Mouse (Mus musculus) cerebellum, adult 2 months (tissue): ENCODE measurements around the gene Olfr906. TPM values are rescaled to one million over a fixed set of nuclear protein-coding genes. Genes with fewer than 3 reads are reported as not detected.

Experiments
- DNase-seq, 2 experiments: peaks; one replicate each; pipeline ENCODE4 v3.0.0; 2021
- H3K27ac ChIP-seq: fragments of 200-500 bp; 2 replicates; pipeline ENCODE4 v1.5.1; 2012; ENCODE audit warnings: low read length, control low read depth, inconsistent platforms; ENCODE audit not compliant: insufficient read depth
- H3K27me3 ChIP-seq: fragments of 200-500 bp; 2 replicates; pipeline ENCODE4 v1.6.1; 2012; ENCODE audit warnings: inconsistent platforms, mild to moderate bottlenecking, low read length, moderate library complexity; ENCODE audit not compliant: control insufficient read depth, insufficient read depth
- H3K4me1 ChIP-seq: fragments of 200-500 bp; 2 replicates; pipeline ENCODE4 v1.6.1; 2011; ENCODE audit warnings: low read length; ENCODE audit not compliant: control insufficient read depth, insufficient read depth
- H3K4me3 ChIP-seq: fragments of 200-500 bp; replicated peaks from 2 replicates; pipeline ENCODE3; 2011; ENCODE audit warnings: mild to moderate bottlenecking, low read depth, low read length, control low read depth; ENCODE audit not compliant: insufficient read depth
- CTCF ChIP-seq: fragments of 200-500 bp; IDR thresholded peaks from 2 replicates; pipeline ENCODE4 v1.5.1; 2011; ENCODE audit warnings: low read depth, mild to moderate bottlenecking, control low read depth, low read length, moderate library complexity, borderline replicate concordance; ENCODE audit not compliant: insufficient read depth
- POLR2A ChIP-seq: fragments of 200-500 bp; IDR thresholded peaks from 2 replicates; pipeline ENCODE4 v1.6.1; 2011; ENCODE audit warnings: low read length, control low read depth, borderline replicate concordance; ENCODE audit not compliant: insufficient read depth
- WGBS: fragments of 180-500 bp; shearing (Covaris S2); methylation state at CpG from one replicate; pipeline ENCODE4 v1.1.7; 2018; 5-methylcytosine and 5-hydroxymethylcytosine counted together
- polyA plus RNA-seq: library from polyadenylated mRNA; depleted of rRNA; stranded (reverse); fragments of >200 nt; gene quantifications from 2 replicates; pipeline ENCODE4 v1.2.3, GENCODE M21; 2012; rRNA removed

Gene Olfr906
- polyA plus RNA-seq: not detected in 2 replicates

DNA sequence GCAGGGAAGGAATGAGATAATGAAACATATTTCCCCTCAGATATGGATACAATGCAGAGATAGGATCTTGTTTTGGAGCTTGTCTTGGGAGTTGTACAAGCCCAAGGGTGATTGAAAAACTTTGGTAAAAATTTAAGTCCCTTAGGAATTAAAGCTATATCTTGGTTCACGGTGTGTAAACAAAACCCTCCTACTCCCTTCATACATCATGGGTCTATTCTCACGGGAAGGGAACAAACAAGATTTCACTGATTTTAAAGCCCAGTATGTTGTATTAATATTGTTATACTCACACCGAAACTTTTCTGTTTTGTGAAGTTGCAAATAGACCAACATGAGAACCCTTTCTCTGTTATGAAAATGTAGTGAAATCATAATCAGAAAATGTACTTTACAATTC lies at the start of gene Olfr906:
TSS of gene Olfr906 (plus strand) at position 301 of the 400 bp plus-strand sequence.
- DNase-seq: no peak
- TF ChIP-seq CTCF: no peak
- no peak for TF ChIP-seq POLR2A
- Histone ChIP-seq H3K4me3 (no peak within 1 kb of the TSS), H3K27ac (no peak within 1 kb of the TSS), H3K27me3 (no peaks in the 10 kb centered on the region), H3K4me1 (no peaks in the 10 kb centered on the region)
- 85% methylated on average over 3 of the region's 3 CpGs for WGBS

DNA sequence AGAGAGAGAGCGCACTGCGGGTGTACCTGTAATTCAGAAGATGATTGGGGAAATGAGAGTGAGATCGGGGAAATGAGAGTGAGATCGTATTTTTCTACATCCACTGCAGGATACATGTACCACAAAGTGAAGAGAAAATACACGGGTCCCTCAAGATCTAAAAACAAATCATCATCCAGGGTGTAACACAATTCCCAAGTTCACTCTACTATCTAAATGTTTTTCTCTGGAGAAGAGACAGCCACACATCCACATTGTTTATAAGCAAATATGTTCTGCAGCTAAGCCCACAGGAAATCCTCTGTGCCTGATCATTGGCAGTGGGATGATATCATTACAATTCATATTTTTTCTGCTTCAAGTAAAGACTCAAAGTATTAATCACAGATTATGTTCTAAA lies 39.5 kb upstream of the Olfr906 start, which contains the start of gene Olfr902:
TSS of gene Olfr902 (plus strand) at position 301 of the 400 bp plus-strand sequence.
- no peak within 1 kb of the TSS for H3K4me3 ChIP-seq
- DNase-seq: no peak
- 84% methylated on average over 5 of the region's 5 CpGs for WGBS
- no peaks in the 10 kb centered on the region for H3K4me1 ChIP-seq
- H3K27me3 ChIP-seq: no peaks in the 10 kb centered on the region
- no peak for TF ChIP-seq CTCF
- no peak for TF ChIP-seq POLR2A
- H3K27ac ChIP-seq: no peak within 1 kb of the TSS

DNA sequence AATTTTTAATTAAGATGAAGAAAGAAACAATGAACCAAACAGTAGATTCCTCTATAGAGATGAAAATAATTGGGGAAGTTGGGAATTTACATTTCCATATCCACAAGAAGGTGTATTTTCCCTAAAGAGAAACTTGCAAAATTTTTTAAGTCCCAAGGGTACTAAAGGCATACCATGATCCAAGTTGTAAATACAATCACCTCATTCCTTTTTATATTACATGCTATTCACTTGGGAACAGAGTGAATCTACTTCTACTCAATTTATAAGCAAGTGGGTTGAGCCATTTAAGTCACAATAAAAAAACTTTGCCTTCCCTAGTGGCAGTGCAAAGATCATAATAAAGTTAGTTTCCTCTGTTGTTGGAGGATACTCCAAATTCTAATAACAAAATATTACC lies 24.0 kb upstream of the Olfr906 start, which contains the start of gene Olfr904:
TSS of gene Olfr904 (plus strand) at position 301 of the 400 bp plus-strand sequence.
- H3K4me3 ChIP-seq: no peak within 1 kb of the TSS
- H3K27me3 ChIP-seq: no peaks in the 10 kb centered on the region
- no peaks in the 10 kb centered on the region for H3K4me1 ChIP-seq
- H3K27ac ChIP-seq: no peak within 1 kb of the TSS
- no peak for TF ChIP-seq CTCF
- no peak for TF ChIP-seq POLR2A
- DNase-seq: no peak

DNA sequence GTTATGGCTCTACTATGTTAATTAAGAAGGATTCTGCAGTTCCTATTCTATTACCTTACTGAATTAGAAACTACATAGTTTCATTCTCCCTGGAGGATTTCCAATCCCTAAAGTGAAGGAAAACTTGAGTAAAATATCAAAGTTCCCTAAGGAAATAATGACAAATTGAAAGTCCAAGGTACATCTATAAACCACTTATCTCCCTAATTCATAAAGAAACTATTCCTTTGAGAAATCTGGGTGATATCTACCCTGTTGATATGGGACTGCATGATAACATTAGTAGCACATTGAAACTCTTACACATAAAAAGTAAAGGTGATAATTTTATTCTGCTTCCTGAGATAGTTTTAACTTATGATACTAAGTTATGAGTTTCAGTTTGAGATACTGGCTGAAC lies 16.1 kb upstream of the Olfr906 start, which contains the start of gene Olfr905:
TSS of gene Olfr905 (plus strand) at position 301 of the 400 bp plus-strand sequence.
- DNase-seq: no peak
- Histone ChIP-seq H3K4me1 (no peaks in the 10 kb centered on the region), H3K4me3 (no peak within 1 kb of the TSS), H3K27ac (no peak within 1 kb of the TSS), H3K27me3 (no peaks in the 10 kb centered on the region)
- TF ChIP-seq CTCF (no peak), POLR2A (no peak)

DNA sequence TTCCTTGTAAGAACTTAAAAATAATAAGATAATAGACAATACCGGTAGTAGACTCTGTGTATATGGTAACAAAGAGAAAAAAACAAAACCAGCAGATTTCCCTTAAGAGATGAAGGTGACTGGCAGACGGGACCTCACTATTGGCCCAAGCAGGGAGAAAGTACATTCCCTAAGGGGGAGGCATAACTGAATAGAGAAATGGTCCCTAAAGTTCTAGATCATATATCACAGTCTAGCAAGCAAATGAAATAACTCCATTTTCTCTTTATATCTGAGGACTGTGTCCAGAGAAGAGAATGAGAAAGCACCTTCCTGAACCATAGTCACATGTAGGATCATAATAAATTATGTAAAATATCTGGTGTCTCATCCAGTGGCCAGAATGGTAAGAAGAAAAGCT lies 8.6 kb downstream of the Olfr906 start, which contains the start of gene Olfr907:
TSS of gene Olfr907 (plus strand) at position 301 of the 400 bp plus-strand sequence.
- Histone ChIP-seq H3K27ac (no peak within 1 kb of the TSS), H3K4me1 (no peaks in the 10 kb centered on the region), H3K4me3 (no peak within 1 kb of the TSS), H3K27me3 (no peaks in the 10 kb centered on the region)
- 77% methylated on average over 2 of the region's 2 CpGs for WGBS
- no peak for DNase-seq
- TF ChIP-seq CTCF: no peak

DNA sequence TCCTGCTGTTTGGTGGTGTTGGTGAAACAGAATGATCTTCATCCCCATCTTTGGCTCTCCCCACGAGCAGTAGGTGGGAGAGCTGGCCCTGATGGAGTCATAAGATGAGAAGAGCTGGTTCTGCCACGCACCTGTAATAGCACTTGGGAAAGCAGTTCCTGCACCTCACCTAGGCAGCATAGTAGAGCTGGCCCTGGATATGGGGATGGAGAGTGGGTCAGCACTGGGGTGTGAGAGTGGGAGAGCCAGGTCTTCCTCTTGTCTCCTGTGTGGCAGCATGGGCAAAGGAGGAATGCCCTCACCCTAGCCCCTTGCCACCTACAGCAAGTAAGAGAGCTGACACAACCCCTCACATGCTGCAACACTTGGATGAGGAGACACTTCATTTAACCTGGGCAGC lies 25.5 kb downstream of the Olfr906 start:
- TF ChIP-seq CTCF: no peak
- no peak for TF ChIP-seq POLR2A
- Histone ChIP-seq H3K4me1 (no peaks in the 10 kb centered on the region), H3K27me3 (no peaks in the 10 kb centered on the region), H3K27ac (no peak overlapping the region), H3K4me3 (no peak overlapping the region)
- no peak for DNase-seq
- 57% methylated on average over 2 of the region's 2 CpGs for WGBS

DNA sequence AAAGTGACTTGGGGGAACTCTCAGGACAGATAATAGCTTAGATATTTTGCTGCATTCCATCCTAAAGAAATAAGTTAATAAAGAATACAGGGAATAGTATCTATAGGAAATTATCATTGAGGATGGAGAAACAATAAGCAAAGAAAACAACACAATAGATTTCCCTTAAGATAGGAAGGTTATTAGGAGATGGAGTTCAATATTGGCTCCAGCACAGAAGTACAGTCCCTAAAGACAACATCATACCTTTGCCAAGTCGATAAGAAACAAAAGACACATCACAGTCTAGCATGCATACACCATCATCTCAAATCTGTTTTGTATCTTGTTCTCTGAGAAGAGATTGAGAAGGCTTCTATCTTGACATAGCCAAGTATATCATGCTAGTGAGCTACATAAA lies 34.4 kb downstream of the Olfr906 start, which contains the start of gene Olfr911-ps1:
TSS of gene Olfr911-ps1 (plus strand) at position 301 of the 400 bp plus-strand sequence.
- Histone ChIP-seq H3K27ac (no peak within 1 kb of the TSS), H3K4me1 (no peaks in the 10 kb centered on the region), H3K27me3 (no peaks in the 10 kb centered on the region), H3K4me3 (no peak within 1 kb of the TSS)
- DNase-seq: no peak
- 49% methylated on average over 1 of the region's 1 CpGs for WGBS
- no peak for TF ChIP-seq CTCF
- TF ChIP-seq POLR2A: no peak

DNA sequence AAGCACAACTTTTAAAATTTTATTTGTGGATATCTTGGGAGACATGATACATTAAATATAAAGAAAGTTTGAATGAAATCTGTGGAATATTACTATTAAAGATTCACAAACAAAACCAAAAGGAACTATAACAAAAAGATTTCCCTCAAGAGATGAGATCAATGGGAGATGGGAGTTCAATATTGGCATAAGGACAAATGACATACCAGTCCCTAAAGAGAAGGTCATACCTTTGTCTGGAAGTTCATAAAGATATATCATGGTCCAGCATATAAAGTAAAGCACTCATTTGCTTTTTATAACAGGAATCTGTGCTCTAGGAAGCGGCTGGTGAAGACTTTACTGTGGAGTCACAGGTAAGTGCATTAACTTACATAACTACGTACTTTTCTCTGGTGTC lies 50.7 kb downstream of the Olfr906 start, which contains the start of gene Olfr910:
TSS of gene Olfr910 (plus strand) at position 301 of the 400 bp plus-strand sequence.
- TF ChIP-seq POLR2A: no peak
- TF ChIP-seq CTCF: no peak
- DNase-seq: no peak
- Histone ChIP-seq H3K27ac (no peak within 1 kb of the TSS), H3K4me1 (no peaks in the 10 kb centered on the region), H3K27me3 (no peaks in the 10 kb centered on the region), H3K4me3 (no peak within 1 kb of the TSS)
- WGBS: 95% methylated on average over 2 of the region's 2 CpGs

Other genes starting within 250 kb of the Olfr906 start
- gene Olfr143, start 234.3 kb upstream of the Olfr906 start, polyA plus RNA-seq: not detected in 2 replicates
- gene Olfr895, start 219.2 kb upstream of the Olfr906 start, polyA plus RNA-seq: not detected in 2 replicates
- not detected in 2 replicates for gene Olfr896-ps1, start 196.0 kb upstream of the Olfr906 start, polyA plus RNA-seq
- gene Olfr25, start 158.0 kb upstream of the Olfr906 start, polyA plus RNA-seq: not detected in 2 replicates
- gene Olfr898, start 138.7 kb upstream of the Olfr906 start, polyA plus RNA-seq: not detected in 2 replicates
- gene Olfr250, start 120.2 kb upstream of the Olfr906 start, polyA plus RNA-seq: not detected in 2 replicates
- gene Olfr251, start 110.0 kb upstream of the Olfr906 start, polyA plus RNA-seq: not detected in 2 replicates
- gene Olfr147, start 85.4 kb upstream of the Olfr906 start, polyA plus RNA-seq: not detected in 2 replicates
- gene Olfr901, start 57.6 kb upstream of the Olfr906 start, polyA plus RNA-seq: not detected in 2 replicates
- not detected in 2 replicates for gene Olfr902, start 39.4 kb upstream of the Olfr906 start, polyA plus RNA-seq
- gene Olfr904, start 23.9 kb upstream of the Olfr906 start, polyA plus RNA-seq: not detected in 2 replicates
- gene Olfr905, start 16.0 kb upstream of the Olfr906 start, polyA plus RNA-seq: not detected in 2 replicates
- gene Olfr907, start 8.7 kb downstream of the Olfr906 start, polyA plus RNA-seq: not detected in 2 replicates
- gene Olfr911-ps1, start 34.5 kb downstream of the Olfr906 start, polyA plus RNA-seq: not detected in 2 replicates
- gene Olfr910, start 50.8 kb downstream of the Olfr906 start, polyA plus RNA-seq: not detected in 2 replicates
- gene Olfr912, start 93.1 kb downstream of the Olfr906 start, polyA plus RNA-seq: not detected in 2 replicates
- gene Olfr913, start 105.7 kb downstream of the Olfr906 start, polyA plus RNA-seq: not detected in 2 replicates
- not detected in 2 replicates for gene Olfr914, start 118.0 kb downstream of the Olfr906 start, polyA plus RNA-seq
- gene Olfr916, start 172.8 kb downstream of the Olfr906 start, polyA plus RNA-seq: not detected in 2 replicates
- not detected in 2 replicates for gene Olfr917, start 178.8 kb downstream of the Olfr906 start, polyA plus RNA-seq
- not detected in 2 replicates for gene Olfr918, start 187.5 kb downstream of the Olfr906 start, polyA plus RNA-seq
- gene Olfr919, start 216.6 kb downstream of the Olfr906 start, polyA plus RNA-seq: not detected in 2 replicates
- gene Vwa5a, start 231.2 kb downstream of the Olfr906 start, polyA plus RNA-seq: 8.1 and 8.4 TPM in 2 replicates